7 mouse cellular contexts compared by ENCODE assay signal in the genomic region with DNA sequence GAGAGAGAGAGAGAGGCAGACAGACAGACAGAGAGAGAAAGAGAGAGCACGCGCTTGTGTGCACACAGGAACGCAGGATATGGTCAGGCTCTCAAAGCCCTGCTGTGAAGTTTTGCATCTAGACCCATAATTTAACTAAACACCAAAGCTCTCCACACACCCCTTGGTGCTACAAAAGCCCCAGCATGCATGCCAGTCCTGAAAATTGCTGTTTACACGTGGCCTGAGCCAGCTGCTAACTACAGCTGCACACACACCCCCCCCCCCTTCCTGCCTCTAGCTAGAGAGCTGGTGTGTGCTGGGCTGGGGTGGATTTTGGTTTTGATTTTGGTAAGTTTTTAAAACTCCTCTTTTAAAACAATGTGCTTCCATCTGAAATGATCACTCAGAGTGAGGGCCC.
A peak's percentile ranks its signal among the peaks of the same experiment; 100 is the strongest.
DNase-seq lines count a peak whose midpoint lies in the region; ATAC-seq and TF ChIP-seq lines count a peak whose summit lies in the region.

No protein-coding gene starts in this region.

- no peak overlapping the region for H3K4me2 ChIP-seq in kidney, embryonic 15.5 days
- H3K4me2 ChIP-seq in forebrain, embryonic 11.5 days (ENCODE audit: low read depth, low read length, severe bottlenecking) = no peak overlapping the region
- no peak overlapping the region for H3K4me2 ChIP-seq in midbrain, embryonic 11.5 days

- H3K27me3 ChIP-seq in kidney, embryonic 15.5 days = no peaks in the 10 kb centered on the region
- H3K27me3 ChIP-seq in ES-Bruce4 (ENCODE audit: control insufficient read depth, insufficient read depth, low read length, poor library complexity, severe bottlenecking) = no peaks in the 10 kb centered on the region
- no peaks in the 10 kb centered on the region for H3K27me3 ChIP-seq in forebrain, embryonic 11.5 days (ENCODE audit: control insufficient read depth, insufficient read depth, low read length)
- H3K27me3 ChIP-seq in midbrain, embryonic 11.5 days (ENCODE audit: control insufficient read depth, insufficient read depth, low read length) = no peaks in the 10 kb centered on the region

- TF ChIP-seq CTCF in ES-Bruce4 (IDR thresholded peaks at IDR 0.05; ENCODE audit: low read depth, low read length) = no peak
- TF ChIP-seq CTCF in olfactory bulb, adult 2 months (IDR thresholded peaks at IDR 0.05; ENCODE audit: insufficient read depth, low read depth, low read length) = no peak

- peaks cover 84% of the 10 kb centered on the region for H3K4me1 ChIP-seq in kidney, embryonic 15.5 days
- H3K4me1 ChIP-seq in ES-Bruce4 (ENCODE audit: control insufficient read depth, insufficient read depth, low read length) = peaks cover 4% of the 10 kb centered on the region
- H3K4me1 ChIP-seq in forebrain, embryonic 11.5 days (replicated peaks; ENCODE audit: control insufficient read depth, insufficient read depth, low read length) = peaks cover 7% of the 10 kb centered on the region; the same call in 1 of the 2 replicates
- peaks cover 22% of the 10 kb centered on the region for H3K4me1 ChIP-seq in olfactory bulb, adult 2 months (ENCODE audit: control insufficient read depth, insufficient read depth, low read length)
- H3K4me1 ChIP-seq in midbrain, embryonic 11.5 days (ENCODE audit: control insufficient read depth, insufficient read depth, low read length) = peaks cover 32% of the 10 kb centered on the region

- no peak for TF ChIP-seq EP300 in ES-Bruce4 (IDR thresholded peaks at IDR 0.05; ENCODE audit: insufficient read depth, low read depth, low read length)

- 74% methylated on average over 4 of the region's 4 CpGs for WGBS in kidney, embryonic 15.5 days
- 58% methylated on average over 4 of the region's 4 CpGs for WGBS in forebrain, embryonic 11.5 days
- WGBS in olfactory bulb, adult 2 months = 38% methylated on average over 4 of the region's 4 CpGs
- WGBS in midbrain, embryonic 11.5 days = 60% methylated on average over 4 of the region's 4 CpGs

- H3K9ac ChIP-seq in kidney, embryonic 15.5 days = no peak overlapping the region
- H3K9ac ChIP-seq in ES-Bruce4 (ENCODE audit: low read depth, poor library complexity, severe bottlenecking) = no peak overlapping the region
- no peak overlapping the region for H3K9ac ChIP-seq in forebrain, embryonic 11.5 days (ENCODE audit: low read length)
- H3K9ac ChIP-seq in midbrain, embryonic 11.5 days (ENCODE audit: low read length) = no peak overlapping the region

- peak overlapping the region; percentile 89 for H3K27ac ChIP-seq in kidney, embryonic 15.5 days
- H3K27ac ChIP-seq in ES-Bruce4 (ENCODE audit: insufficient read depth, low read length) = peak overlapping the region; percentile 57; the same call in 1 of the 2 replicates
- H3K27ac ChIP-seq in forebrain, embryonic 11.5 days (ENCODE audit: low read depth, low read length) = no peak overlapping the region
- H3K27ac ChIP-seq in olfactory bulb, adult 2 months (ENCODE audit: insufficient read depth, low read depth, low read length) = 0 out of 2 replicates have a peak overlapping the region, but pooled peaks have one; percentile 60
- no peak overlapping the region for H3K27ac ChIP-seq in midbrain, embryonic 11.5 days (ENCODE audit: low read depth, low read length)

- no peak for DNase-seq in kidney, adult 8-10 months
- DNase-seq in forebrain, embryonic 11.5 days (ENCODE audit: low spot score) = peak; percentile 38
- DNase-seq in cerebellum, adult 9-10 months = no peak
- DNase-seq in midbrain, embryonic 11.5 days (ENCODE audit: low spot score, missing footprints) = no peak

- no peaks in the 10 kb centered on the region for H3K36me3 ChIP-seq in kidney, embryonic 15.5 days
- H3K36me3 ChIP-seq in ES-Bruce4 (ENCODE audit: control insufficient read depth, insufficient read depth, low read length, poor library complexity, severe bottlenecking) = no peaks in the 10 kb centered on the region; the same call in 1 of the 2 replicates
- no peaks in the 10 kb centered on the region for H3K36me3 ChIP-seq in forebrain, embryonic 11.5 days (ENCODE audit: control insufficient read depth, insufficient read depth, low read length)
- no peaks in the 10 kb centered on the region for H3K36me3 ChIP-seq in midbrain, embryonic 11.5 days (ENCODE audit: control insufficient read depth, insufficient read depth, low read length)

- no peaks in the 10 kb centered on the region for H3K9me3 ChIP-seq in kidney, embryonic 15.5 days (replicated peaks)
- H3K9me3 ChIP-seq in ES-Bruce4 (replicated peaks; ENCODE audit: control insufficient read depth, insufficient read depth, low read length, poor library complexity, severe bottlenecking) = no peaks in the 10 kb centered on the region
- H3K9me3 ChIP-seq in forebrain, embryonic 11.5 days (ENCODE audit: control insufficient read depth, low read length) = no peaks in the 10 kb centered on the region
- no peaks in the 10 kb centered on the region for H3K9me3 ChIP-seq in midbrain, embryonic 11.5 days (ENCODE audit: control insufficient read depth, low read length)

- ATAC-seq in kidney, embryonic 15.5 days (replicated peaks; ENCODE audit: low FRiP score) = no peak
- ATAC-seq in forebrain, embryonic 11.5 days (replicated peaks; ENCODE audit: low FRiP score) = no peak
- no peak for ATAC-seq in midbrain, embryonic 11.5 days (ENCODE audit: low FRiP score)

- no peak overlapping the region for H3K4me3 ChIP-seq in kidney, embryonic 15.5 days (replicated peaks)
- no peak overlapping the region for H3K4me3 ChIP-seq in ES-Bruce4 (ENCODE audit: low read depth, low read length)
- H3K4me3 ChIP-seq in forebrain, embryonic 11.5 days (ENCODE audit: low read depth, low read length) = no peak overlapping the region
- no peak overlapping the region for H3K4me3 ChIP-seq in olfactory bulb, adult 2 months (ENCODE audit: insufficient read depth, low read depth, low read length)
- no peak overlapping the region for H3K4me3 ChIP-seq in midbrain, embryonic 11.5 days (ENCODE audit: low read depth, low read length)

- TF ChIP-seq POLR2A in ES-Bruce4 (IDR thresholded peaks at IDR 0.05; ENCODE audit: insufficient read depth, low read length) = no peak
- TF ChIP-seq POLR2A in olfactory bulb, adult 2 months (IDR thresholded peaks at IDR 0.05; ENCODE audit: insufficient read depth, low read depth, low read length) = no peak

Comparison
In these comparisons a context has a peak if more than half of its experiments do, and no peak if none do; other contexts are left out.
1. H3K27ac ChIP-seq: peak in kidney, embryonic 15.5 days (single experiment), ES-Bruce4 (single experiment) and olfactory bulb, adult 2 months (single experiment); none in forebrain, embryonic 11.5 days (single experiment) and midbrain, embryonic 11.5 days (single experiment).